Mouse (Mus musculus) urinary bladder, postnatal 25 days (tissue): Measurements from ENCODE around the gene Saa4.
"Not testable (repeated sequence)": the region's sequence is repeated elsewhere in the genome, so short reads cannot be mapped to it uniquely, and the experiment has no call there.

Experiments
- DNase-seq: peaks from one replicate; pipeline ENCODE4 v3.0.0; 2022; ENCODE audit warnings: low spot score

The Saa4 gene

GRCm38 (mm10) chr7:46732458-46732857, at the start of gene Saa4:
Gene Saa4 (minus strand): TSS chr7:46732603.
- no peak for DNase-seq

DNA sequence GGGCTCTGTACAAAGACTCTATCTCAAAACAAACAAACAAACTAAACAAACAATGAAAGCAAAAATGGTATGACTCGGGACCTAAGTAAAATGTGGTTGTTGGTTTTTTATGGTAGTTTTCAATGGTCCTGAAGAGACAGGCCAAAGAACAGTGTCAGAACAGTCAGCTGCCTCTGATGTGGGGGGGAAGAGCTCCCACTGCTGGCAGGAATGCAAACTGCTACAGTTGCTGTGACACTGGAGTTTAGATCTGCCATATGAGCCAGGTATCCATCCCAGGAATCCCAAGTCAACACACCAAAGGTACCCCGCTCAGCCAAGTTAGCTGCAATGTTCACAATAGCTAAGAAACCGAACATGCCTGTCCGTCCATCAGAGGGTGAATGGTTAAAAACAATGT, 38.3 kb upstream of the Saa4 start:
- peak; percentile 40 for DNase-seq

DNA sequence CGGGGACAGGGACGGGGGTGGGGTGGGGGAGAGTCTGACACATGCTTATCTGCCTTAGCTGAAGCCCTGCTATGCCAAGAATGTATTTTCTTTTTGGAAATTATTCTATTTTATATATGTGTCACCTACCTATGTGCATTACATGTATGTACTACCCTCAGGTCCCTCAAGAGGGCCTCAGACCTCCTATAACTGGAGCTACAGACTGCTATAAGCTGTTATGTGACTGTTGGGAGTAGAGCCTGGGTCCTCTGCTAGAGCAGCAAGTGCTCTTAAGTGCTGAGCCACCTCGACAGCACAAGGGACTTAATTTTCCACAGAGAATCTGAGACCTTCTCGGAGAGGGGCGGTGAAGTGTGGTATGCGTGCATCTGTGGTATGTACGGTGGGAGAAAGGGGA, 36.0 kb upstream of the Saa4 start:
- DNase-seq = no peak

GRCm38 (mm10) chr7:46767371-46767770, 35.0 kb upstream of the Saa4 start:
- no peak for DNase-seq

DNA sequence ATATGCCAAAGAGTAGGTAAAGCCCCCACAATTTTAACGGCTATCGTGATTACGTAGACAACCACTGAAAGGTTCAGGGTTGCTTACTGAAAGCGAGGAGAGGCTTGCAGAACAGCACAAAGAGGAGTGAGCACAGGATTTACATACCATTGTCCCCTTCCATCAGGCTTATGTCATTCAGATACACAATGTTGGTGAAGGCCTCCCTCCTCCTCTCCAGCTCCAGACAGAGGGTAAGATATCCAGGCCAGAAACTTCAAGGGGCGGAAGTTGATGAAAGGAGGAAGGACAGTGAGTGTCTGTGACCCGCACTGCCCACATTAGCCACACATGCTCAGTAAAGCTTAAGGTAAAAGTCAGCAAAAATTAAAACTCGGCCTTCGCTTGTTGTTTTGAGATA, 32.3 kb upstream of the Saa4 start:
- DNase-seq = no peak

DNA sequence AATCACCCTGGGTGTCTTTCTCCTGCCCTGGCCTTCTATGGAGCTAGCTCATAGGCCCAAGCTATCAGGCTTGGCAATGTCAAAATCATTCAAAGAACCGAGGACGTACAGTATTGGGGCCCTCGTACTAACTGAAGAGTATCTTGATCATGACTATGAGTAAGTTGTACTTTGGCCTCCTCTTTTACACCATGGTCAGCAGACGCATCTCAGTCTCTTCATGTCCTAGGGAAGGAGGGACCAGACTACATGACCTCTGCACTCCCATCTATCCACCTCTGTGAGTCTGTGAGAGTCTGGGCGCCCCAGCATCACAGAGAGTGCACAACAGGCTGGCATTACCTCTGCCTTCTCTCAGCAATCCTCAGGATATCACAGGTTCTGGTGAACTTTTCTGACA, 30.2 kb upstream of the Saa4 start:
- no peak for DNase-seq

- no peak for DNase-seq
Measured at GRCm38 (mm10) chr7:46761049-46761795, 28.8 kb upstream of the Saa4 start.

- DNase-seq = no peak
Measured at GRCm38 (mm10) chr7:46751490-46751889, 19.1 kb upstream of the Saa4 start, which contains the start of gene Saa2. Gene Saa2 (plus strand): TSS chr7:46751790.

DNA sequence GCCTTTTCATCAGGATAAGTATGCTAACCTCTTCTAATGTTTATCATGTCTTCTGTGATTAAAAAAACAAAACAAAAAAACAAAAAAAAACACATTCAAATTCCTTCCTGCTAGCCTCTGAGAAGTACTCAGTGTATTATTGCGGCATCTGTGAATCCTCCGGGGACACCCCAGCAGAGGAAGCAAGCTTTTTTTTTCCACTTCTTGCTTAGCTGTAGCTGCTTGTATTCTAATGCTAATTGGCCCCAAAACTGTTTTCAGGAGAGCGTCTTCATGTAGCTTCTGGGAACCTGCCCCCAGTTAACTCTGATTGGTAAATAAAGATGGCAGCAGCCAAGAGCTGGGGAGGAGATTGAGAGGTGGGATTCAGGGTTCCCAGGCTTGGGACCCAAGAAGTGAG, 16.1 kb upstream of the Saa4 start:
- DNase-seq = no peak

DNA sequence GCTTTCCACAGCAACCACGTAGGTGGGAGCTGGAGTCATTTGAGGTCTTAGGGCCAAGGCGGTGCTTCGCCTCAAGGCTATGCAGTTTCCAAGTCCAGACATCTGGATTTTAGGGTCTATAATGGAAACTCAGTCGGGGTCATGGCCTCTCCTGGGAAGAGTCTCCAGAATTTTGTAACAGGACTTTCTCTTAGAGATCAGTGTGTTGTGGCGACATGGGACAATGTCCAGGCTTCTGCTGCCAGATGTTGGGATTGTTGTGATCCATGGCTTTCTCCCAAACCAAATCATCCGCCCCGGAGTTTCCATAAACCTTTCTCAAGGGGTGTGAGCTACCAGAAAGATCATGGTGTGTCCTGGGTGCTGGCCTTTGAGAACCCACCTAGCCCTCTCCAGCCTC, 14.0 kb upstream of the Saa4 start:
- DNase-seq = no peak

DNA sequence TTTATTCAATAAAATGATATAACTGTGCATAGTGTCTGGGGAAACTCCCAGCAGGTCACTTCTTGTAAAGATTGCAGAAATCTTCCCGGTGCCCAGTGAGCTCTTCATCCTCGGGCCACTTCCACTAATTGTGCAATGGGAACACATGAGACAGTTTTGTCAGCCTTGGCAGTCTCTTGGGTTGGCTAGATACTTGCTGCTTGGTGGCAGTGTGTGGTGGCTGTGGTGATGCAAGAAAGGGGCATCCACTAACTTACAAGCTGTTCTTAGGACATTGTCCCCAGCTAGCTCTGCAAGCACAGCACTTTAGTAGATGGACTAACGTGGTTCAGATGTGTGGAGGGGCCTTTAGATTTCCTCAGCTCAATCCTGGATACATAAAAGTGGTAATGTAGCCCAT, 13.4 kb upstream of the Saa4 start:
- no peak for DNase-seq

DNA sequence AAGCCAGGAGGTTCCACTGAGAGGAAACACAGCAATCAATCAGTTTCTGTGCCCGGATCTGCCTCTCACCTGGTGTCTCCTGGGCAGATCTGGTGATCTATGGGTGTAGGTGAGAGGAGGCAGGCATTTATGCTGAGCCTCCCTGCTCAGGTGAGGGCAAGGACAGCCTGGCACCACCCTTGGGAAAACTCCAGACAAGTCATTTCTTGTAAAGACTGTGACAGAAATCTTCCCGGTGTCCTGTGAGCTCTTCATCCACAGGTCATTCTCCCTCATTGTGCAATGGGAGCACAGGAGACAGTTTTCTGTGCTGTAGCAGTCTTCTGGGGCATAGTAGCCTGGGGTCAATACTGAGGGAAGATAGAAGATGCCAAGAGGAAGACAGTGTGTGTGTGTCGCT, 10.5 kb upstream of the Saa4 start, which contains the start of gene Saa1:
Gene Saa1, minus strand, starts transcription at position 101 of the 400 bp plus-strand sequence.
- not testable (repeated sequence) for DNase-seq

DNA sequence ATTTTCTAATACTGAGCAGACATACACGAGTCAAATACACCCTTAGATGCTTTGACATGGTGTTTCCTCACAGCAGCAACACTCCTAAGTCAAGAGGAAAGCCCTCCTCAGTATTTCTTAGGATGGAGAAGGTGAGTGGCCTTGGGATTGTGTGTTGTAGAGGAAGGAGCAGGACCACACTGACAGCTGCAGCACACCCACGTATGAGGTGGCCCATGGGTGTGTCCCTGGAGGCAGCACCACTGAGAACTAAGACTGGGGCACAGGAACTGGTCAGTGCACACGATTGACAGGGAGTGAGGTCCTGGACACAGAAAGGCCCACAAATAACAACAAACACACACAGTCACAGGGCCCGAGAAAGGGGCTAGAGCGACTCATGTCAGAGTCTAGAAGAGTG, 7.6 kb upstream of the Saa4 start:
- not testable (repeated sequence) for DNase-seq

DNA sequence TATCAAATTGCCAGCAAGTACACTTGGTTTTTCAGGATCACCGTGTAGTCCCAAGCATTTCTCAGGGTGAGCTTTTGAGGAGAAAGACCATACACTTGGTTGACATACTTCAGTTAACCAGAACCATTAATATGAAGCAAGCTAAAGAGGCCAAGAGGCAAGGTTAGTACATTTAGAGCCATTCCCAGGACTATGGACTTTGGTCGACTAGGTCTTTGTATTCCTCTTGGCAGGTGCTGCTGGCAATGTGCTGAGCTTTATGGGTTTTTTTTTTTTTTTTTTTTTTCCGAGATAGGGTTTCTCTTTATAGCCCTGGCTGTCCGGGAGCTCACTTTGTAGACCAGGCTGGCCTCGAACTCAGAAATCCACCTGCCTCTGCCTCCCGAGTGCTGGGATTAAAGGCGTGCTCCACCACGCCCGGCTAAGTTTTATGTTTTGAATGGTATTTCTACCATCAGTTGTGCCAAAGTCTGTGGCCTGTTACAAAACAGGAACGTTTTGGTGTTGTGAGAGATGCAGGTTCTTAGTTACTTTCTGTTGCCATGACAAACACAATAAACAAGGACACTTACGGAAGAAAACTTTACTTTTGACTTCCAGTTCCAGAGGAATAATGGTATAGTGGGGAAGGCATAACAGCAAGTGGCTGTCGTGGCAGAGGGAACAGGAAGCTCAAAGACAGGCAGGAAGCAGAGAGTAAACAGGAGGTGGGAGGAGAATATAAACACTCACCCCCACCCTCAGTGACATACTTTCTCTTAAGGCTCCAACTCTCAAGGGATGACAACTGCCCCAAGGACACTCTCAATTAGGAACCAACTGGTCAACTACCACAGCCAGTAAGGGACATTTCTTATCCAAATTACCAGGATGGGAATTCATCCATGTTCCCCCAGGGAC, 6.4 kb upstream of the Saa4 start:
- DNase-seq = no peak

DNA sequence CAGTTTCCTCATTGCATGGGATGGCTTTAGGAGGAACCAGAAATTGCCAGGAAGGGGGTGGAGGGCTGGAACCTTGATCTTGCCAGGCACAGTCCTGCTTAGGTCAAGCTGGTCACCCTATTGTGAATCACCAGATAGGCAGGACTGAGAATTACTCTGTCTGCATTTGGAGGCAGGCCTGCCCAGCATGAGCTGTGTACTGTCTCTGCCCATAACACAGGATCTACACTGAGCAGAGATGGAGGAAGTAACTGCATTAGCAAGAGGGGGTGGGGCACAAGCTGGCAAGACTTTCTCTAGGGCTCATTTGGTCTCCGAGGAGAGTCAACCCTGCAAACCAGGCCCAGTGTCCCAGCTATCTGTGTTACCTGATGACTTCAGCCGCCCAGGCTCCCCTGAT, 2.6 kb upstream of the Saa4 start:
- DNase-seq = no peak

DNA sequence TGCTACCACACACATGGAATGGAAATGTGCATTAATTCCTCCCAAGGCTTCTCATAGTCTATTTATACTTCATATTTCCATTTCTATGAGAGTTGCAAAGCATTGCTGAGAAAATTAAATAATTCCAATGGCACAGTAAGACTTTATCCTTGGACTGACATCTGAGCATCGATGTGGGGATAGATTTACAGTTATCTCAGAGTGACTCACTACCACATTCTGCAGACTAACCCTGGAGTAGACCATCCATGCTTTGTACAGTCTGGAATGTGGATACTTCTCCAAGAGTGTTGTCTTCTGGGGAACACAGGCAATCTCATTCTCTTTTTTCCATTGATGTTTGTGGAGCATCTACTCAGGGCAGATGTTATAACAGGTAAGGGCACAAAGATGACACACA, 4.8 kb downstream of the Saa4 start:
- no peak for DNase-seq

DNA sequence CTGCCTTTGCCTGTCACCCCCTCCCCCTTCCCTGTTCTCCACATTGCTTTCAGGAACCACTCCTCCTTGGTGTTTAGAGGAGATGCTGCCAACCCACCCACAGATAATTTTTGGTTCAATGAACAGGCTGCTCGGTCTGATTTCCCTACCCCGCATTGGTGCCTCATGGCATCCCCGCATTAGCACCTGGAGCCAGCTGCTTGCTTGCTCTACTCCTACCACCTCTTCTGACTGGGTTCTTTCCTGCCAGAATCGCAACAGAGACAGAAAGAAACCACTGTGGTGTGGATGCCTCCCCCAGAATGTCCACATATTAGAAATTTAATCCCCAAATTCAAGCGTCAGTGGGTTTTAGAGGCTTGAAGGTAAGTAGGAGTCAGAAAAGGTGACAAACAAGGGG, 8.0 kb downstream of the Saa4 start:
- no peak for DNase-seq

DNA sequence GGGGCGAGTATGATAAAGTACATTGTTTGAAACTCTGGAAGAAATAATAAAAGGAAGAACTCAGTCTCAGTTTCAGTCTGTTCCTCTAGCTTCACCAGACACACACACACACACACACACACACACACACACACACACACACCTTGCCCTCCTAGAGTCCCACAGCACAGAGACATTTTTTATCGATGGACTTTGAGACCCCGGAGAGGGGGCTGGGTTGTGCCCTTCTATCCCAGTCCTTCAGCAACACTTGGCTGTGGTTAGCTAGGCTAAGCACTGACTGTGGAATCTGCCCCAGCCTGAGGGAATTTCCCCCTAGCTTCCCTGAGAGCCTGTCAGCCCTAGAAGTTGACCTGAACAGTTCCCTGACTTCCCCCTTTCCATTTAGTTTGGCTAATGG, 8.6 kb downstream of the Saa4 start:
- no peak for DNase-seq

DNA sequence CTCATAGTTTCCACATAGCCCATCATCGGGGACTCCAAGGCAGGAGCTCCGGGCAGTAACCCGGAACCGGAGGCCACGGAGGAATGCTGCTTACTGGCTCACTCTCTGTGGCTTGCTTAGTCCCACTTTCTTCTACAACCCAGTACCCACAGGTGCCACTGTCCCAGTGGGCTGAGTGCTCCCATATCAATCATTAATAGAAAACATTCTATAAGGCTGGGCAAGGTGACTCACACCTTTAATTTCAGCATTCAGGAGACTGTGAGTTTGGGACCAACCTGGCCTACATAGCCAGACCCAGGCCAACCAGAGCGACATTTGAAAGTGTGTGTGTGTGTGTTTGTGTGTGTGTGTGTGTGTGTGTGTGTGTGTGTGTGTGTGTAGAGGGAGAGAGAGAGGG, 9.0 kb downstream of the Saa4 start:
- DNase-seq = no peak

DNA sequence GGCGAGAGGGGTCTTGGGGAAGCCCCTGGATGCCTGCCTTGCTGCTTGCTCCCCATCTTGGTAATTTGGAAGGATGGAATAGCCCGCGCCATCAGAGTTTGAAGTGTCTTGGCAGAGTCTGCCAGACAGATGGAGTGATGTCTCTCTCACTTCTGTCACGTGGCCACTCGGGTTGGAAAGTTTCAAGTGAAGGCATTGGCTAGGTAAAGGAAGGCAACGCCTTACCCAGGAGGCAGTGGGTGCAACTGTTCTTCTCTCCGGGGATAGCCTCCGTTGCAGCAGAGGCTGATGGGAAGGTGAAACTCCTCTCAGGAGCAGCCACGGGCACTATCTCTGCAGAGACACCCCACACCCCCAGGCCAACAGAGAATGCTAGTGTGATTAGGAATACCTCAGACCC, 11.9 kb downstream of the Saa4 start:
- no peak for DNase-seq

DNA sequence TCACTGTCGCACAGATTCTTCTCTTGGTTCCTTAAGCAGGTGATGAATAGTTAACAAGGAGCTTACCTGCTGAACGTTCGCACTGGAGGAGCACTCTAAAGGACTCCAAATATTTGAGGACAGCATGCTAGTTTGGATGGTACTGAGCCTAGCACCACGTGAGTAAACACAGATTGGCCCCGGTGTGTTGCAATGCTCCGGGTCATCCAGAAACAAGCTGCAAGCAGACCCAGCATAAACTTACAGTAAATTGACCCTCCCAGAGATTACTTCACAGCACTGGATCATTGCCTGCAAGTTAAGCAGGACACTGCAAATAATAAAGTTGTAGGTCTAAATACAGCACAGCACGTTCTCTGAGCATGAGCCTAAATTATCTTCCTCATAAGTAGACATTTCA, 12.9 kb downstream of the Saa4 start:
- peak; percentile 26 for DNase-seq

DNA sequence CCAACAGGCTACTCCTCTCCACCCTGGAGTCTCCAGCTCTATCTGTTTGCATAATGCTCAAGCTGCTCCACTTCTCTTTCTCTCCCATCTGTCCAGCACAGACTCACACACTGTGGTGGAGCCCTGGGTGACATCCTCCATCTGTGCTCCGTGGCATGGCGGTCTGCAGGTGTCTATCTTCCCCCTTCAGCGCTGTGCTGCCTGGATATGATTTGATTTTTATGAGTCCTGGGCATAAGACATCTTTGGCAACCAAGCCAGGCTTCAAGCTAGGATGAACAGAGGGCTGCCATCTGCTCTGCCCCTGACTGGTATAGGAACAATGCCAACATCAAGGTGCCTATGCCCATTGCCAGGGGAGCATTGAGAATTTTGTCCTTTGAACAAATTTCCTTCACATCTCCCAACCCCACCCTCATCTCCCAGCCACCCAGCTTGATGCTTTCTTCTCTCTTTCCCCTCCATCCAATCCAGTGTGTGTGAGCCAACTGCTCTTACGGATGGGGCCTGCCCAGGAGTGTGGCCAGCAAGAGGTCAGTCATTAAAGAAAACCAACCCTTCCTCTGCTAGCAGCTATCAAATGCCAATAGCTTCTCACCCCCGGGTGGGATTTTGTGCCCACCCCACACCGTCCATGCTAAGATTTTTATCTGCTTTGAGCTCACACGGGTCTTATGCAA, 13.7 kb downstream of the Saa4 start:
- DNase-seq = no peak

GRCm38 (mm10) chr7:46716897-46717296, 15.5 kb downstream of the Saa4 start:
- DNase-seq = no peak
